Mouse (Mus musculus) heart, adult 2 months (tissue): ENCODE measurements at regions not wholly inside any gene's neighbourhood (a gene's known extent, or its start where the extent isn't known, plus 50 kb on each side); places are given as distances from the start of the nearest gene placed in this dataset.

Source experiments
- DNase-seq, 2 experiments: peaks; one replicate each; pipeline ENCODE4 v3.0.0; 2021
- H3K27ac ChIP-seq: fragments of 200-600 bp; 2 replicates; pipeline ENCODE4 v1.8.1; 2022
- H3K27me3 ChIP-seq: fragments of 200-500 bp; 2 replicates; pipeline ENCODE4 v1.6.1; 2012; ENCODE audit warnings: mild to moderate bottlenecking, low read length, inconsistent platforms, mixed read lengths; ENCODE audit not compliant: control insufficient read depth, insufficient read depth
- H3K36me3 ChIP-seq: fragments of 200-500 bp; 2 replicates; pipeline ENCODE4 v1.6.1; 2012; ENCODE audit warnings: low read length, inconsistent platforms; ENCODE audit not compliant: control insufficient read depth, insufficient read depth
- H3K4me1 ChIP-seq: fragments of 200-500 bp; 2 replicates; pipeline ENCODE4 v1.6.1; 2011; ENCODE audit warnings: low read length; ENCODE audit not compliant: control insufficient read depth, insufficient read depth
- H3K4me3 ChIP-seq: fragments of 200-600 bp; 2 replicates; pipeline ENCODE4 v1.8.1; 2022
- H3K79me2 ChIP-seq: fragments of 200-500 bp; replicated peaks from 2 replicates; pipeline ENCODE4 v1.6.1; 2012; ENCODE audit warnings: mild to moderate bottlenecking, inconsistent platforms, low read length, moderate library complexity, mixed read lengths; ENCODE audit not compliant: control insufficient read depth, insufficient read depth
- H3K9ac ChIP-seq: fragments of 200-500 bp; 2 replicates; pipeline ENCODE4 v1.6.1; 2012; ENCODE audit warnings: low read depth, mild to moderate bottlenecking, control low read depth, inconsistent platforms, low read length, mixed read lengths
- CTCF ChIP-seq: fragments of 200-600 bp; IDR thresholded peaks from 2 replicates; pipeline ENCODE4 v1.8.1; 2022; ENCODE audit warnings: antibody characterized with exemption, mild to moderate bottlenecking, moderate library complexity
- EP300 ChIP-seq: fragments of 200-500 bp; IDR thresholded peaks from 2 replicates; pipeline ENCODE4 v1.6.1; 2011; ENCODE audit warnings: low read depth, low read length, control low read depth; ENCODE audit not compliant: insufficient read depth
- POLR2A ChIP-seq: fragments of 200-500 bp; IDR thresholded peaks from 2 replicates; pipeline ENCODE4 v1.6.1; 2011; ENCODE audit warnings: mild to moderate bottlenecking, low read depth, low read length, control low read depth; ENCODE audit not compliant: insufficient read depth
- WGBS: fragments of 180-500 bp; shearing (Covaris S2); methylation state at CpG from one replicate; pipeline ENCODE4 v1.1.7; 2018; 5-methylcytosine and 5-hydroxymethylcytosine counted together
- intact Hi-C: fragments of 180-260 bp; cut with DNase I; formaldehyde crosslinking; loops from one replicate; pipeline ENCODE4 v1.15.1; 2025

DNA sequence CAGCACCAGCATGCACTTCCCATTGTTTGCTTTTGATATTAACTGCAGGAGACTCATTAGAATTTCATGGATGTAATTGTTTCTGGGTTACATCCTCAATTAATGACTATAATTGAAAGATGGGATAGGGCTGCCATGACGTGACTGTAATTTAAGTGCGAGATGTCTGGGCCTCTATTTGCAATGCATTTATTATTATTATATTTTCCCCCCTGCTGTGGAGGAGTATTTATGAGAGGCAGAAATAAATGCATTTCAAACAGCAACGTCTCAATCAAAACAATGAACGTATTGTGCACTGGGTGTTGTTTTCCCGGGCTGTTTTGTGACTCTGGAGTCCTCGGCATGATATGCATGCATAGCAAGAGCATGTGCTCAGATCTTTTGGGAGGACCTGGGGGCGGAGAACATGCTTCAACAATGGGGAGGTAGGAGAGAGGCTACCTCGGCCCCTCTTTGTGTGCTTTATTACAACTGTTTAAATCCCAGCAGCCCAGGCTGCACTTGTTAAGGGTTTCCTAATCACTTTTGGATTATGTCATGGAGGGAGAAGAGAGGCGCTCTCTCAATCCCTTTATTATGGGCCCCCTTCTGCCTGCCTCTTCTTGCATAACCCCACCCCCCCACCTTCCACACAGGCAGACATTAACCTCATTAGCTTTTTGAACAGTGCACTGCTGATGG lies 364.2 kb downstream of the Btg1 start:
- intact Hi-C loops: no loop called here
- TF ChIP-seq CTCF (no peak), POLR2A (no peak), EP300 (no peak)
- Histone ChIP-seq H3K4me1 (no peaks in the 10 kb centered on the region), H3K79me2 (no peaks in the 10 kb centered on the region), H3K9ac (no peak overlapping the region), H3K27ac (no peak overlapping the region), H3K4me3 (no peak overlapping the region), H3K27me3 (no peaks in the 10 kb centered on the region), H3K36me3 (no peaks in the 10 kb centered on the region)
- no peak for DNase-seq
- WGBS: 73% methylated on average over 9 of the region's 9 CpGs

DNA sequence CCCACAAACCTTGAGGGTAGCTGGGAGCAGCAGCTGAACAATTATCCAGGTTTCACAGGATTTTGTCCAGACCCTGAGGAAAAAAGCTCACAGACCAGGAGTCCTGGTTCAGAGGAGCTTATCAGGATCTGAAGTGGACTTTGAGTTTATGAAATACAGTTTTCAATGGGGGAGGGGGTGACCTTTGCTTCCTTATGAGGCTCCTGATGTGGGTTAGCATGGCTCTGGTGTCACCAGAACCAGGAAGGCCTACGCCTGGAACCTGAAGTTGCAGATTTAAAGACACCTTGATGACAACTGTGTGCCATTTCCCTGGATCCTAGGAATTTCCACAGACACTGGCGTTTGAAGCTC lies 364.7 kb downstream of the Btg1 start:
- 84% methylated on average over 2 of the region's 2 CpGs for WGBS

DNA sequence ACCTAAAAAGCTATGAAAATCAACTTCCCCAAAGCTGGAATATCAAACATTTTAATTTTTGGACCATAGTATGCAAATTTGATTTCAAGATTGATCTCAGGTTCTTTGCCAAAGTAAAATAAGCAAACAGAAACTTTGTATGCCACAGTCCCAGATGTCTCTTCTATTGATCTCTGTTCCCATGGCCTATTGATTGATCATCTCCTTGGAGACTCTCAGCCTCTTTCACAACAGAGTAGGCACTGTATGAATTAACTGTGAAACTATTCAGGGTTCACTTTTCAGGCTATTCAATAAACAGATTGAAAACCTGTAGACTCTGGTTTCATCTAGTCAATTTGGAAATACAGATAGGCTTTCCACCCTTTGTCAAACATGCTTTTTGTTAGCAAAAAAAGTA lies 384.1 kb downstream of the Btg1 start:
- intact Hi-C loops: no loop called here
- Histone ChIP-seq H3K36me3 (no peaks in the 10 kb centered on the region), H3K27ac (no peak overlapping the region), H3K4me1 (no peaks in the 10 kb centered on the region), H3K4me3 (no peak overlapping the region), H3K9ac (no peak overlapping the region), H3K79me2 (no peaks in the 10 kb centered on the region), H3K27me3 (no peaks in the 10 kb centered on the region)
- no peak for TF ChIP-seq CTCF
- TF ChIP-seq POLR2A: no peak
- TF ChIP-seq EP300: no peak
- no peak for DNase-seq

More for the DNA sequence above, 364.7 kb downstream of the Btg1 start:
- TF ChIP-seq EP300 (no peak), CTCF (no peak), POLR2A (no peak)
- Histone ChIP-seq H3K79me2 (no peaks in the 10 kb centered on the region), H3K36me3 (no peaks in the 10 kb centered on the region), H3K9ac (no peak overlapping the region), H3K27ac (no peak overlapping the region), H3K4me3 (no peak overlapping the region), H3K4me1 (no peaks in the 10 kb centered on the region), H3K27me3 (no peaks in the 10 kb centered on the region)
- DNase-seq: no peak
- intact Hi-C loops: no loop called here

DNA sequence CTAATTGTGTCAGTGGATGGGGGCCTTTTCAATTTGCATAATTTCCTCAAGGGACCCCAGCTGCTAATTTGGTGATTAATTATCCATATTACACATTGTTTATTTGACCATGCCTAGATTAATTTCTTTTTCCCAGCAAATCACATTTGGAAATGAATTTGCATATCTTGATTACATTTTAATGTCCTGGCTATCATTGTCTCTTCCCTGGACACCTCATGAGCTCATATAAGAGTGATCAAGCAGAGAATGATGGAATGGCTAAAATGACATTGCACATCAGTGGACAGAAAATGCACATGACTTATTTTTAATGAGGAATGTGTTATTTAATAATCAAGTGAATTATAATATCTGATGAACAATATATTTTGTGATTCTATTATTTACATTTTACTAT lies 392.1 kb downstream of the Btg1 start:
- intact Hi-C loops: no loop called here
- no peaks in the 10 kb centered on the region for H3K4me1 ChIP-seq
- no peak overlapping the region for H3K9ac ChIP-seq
- no peaks in the 10 kb centered on the region for H3K79me2 ChIP-seq
- DNase-seq: no peak
- TF ChIP-seq POLR2A: no peak
- TF ChIP-seq CTCF: no peak
- TF ChIP-seq EP300: no peak
- no peaks in the 10 kb centered on the region for H3K36me3 ChIP-seq
- H3K4me3 ChIP-seq: no peak overlapping the region
- no peak overlapping the region for H3K27ac ChIP-seq
- H3K27me3 ChIP-seq: no peaks in the 10 kb centered on the region

DNA sequence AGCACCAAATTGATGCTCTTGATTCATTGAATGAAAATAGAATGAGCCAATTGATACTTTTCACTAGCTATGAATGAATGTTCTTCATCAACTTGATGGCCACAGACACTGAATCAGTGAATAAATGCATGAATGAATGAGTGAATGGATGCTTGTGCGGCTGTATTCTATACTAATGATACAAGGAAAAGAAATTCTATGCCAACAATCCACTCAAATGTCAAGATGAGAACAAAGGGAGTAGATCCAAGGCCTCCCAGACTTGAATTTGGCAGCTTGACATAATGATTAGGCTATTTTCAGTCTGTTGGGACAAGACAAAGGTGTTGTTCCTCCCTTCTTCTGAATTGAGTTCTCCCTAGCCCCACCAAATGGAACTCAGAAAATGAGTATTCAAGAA lies 393.1 kb downstream of the Btg1 start:
- Histone ChIP-seq H3K36me3 (no peaks in the 10 kb centered on the region), H3K79me2 (no peaks in the 10 kb centered on the region), H3K27me3 (no peaks in the 10 kb centered on the region), H3K27ac (no peak overlapping the region), H3K4me1 (no peaks in the 10 kb centered on the region), H3K4me3 (no peak overlapping the region), H3K9ac (no peak overlapping the region)
- intact Hi-C loops: no loop called here
- no peak for DNase-seq
- no peak for TF ChIP-seq CTCF
- no peak for TF ChIP-seq POLR2A
- TF ChIP-seq EP300: no peak
- WGBS: 46% methylated on average over 1 of the region's 1 CpGs

DNA sequence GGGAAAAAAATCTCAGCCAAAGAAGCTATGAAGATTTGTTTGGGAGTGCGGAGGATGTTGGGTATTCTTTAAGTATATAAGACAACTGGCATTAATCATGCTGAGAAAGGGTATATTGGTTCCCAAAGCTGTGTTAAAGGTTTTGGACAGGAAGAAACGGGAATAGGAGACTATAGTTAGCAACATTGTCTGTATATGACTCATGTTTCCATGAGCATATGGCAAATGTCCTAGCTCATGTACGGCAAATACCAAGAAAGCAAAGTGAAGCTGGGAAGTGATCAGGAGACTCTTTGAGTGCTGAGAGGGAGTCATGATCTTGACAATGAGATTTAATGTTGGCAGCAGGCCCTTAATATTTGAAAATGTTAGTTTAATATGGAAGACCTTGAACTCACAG lies 401.8 kb downstream of the Btg1 start:
- WGBS: 47% methylated on average over 3 of the region's 3 CpGs
- intact Hi-C loops: no loop called here

More for the DNA sequence above, 401.8 kb downstream of the Btg1 start:
- no peaks in the 10 kb centered on the region for H3K27me3 ChIP-seq
- H3K4me1 ChIP-seq: no peaks in the 10 kb centered on the region
- no peaks in the 10 kb centered on the region for H3K79me2 ChIP-seq
- H3K9ac ChIP-seq: no peak overlapping the region
- no peak overlapping the region for H3K27ac ChIP-seq
- no peaks in the 10 kb centered on the region for H3K36me3 ChIP-seq
- TF ChIP-seq POLR2A (no peak), CTCF (no peak), EP300 (no peak)
- no peak for DNase-seq
- H3K4me3 ChIP-seq: no peak overlapping the region
